Mouse (Mus musculus): Measurements from ENCODE around the gene Ppp3ca. TPM values are rescaled to one million over a fixed set of nuclear protein-coding genes. Genes with fewer than 3 reads are reported as not detected.

Ppp3ca gene
- total and polyA plus RNA-seq, 2 experiments from 2014 or later: 34.6 to 39.2 TPM

- Histone ChIP-seq H3K4me1 (ENCODE audit: control insufficient read depth, insufficient read depth) (no peaks in the 10 kb centered on the region), H3K9ac (replicated peaks; ENCODE audit: low read depth, low read length) (no peak overlapping the region), H3K27ac (ENCODE audit: low read depth) (no peak overlapping the region), H3K36me3 (replicated peaks; ENCODE audit: control insufficient read depth, insufficient read depth, low read length) (no peaks in the 10 kb centered on the region), H3K4me3 (ENCODE audit: low read depth, low read length) (no peak overlapping the region), H3K4me2 (ENCODE audit: low read depth, low read length) (no peak overlapping the region), H3K9me3 (replicated peaks; ENCODE audit: control insufficient read depth, low read length) (0 out of 2 replicates have a peak, but pooled peaks cover 3% of the 10 kb centered on the region), H3K27me3 (ENCODE audit: control insufficient read depth, insufficient read depth, low read length) (no peaks in the 10 kb centered on the region)
- 86% methylated on average over 7 of the region's 7 CpGs for WGBS
- DNase-seq (ENCODE audit: low spot score) (no peak), ATAC-seq (ENCODE audit: insufficient read depth, low read depth) (no peak)
- TF ChIP-seq EP300 (IDR thresholded peaks at IDR 0.05; ENCODE audit: low read depth): no peak
- TF ChIP-seq CTCF (IDR thresholded peaks at IDR 0.05; ENCODE audit: low read depth): no peak
Measured at GRCm38 (mm10) chr3:136777380-136777779, 107.5 kb downstream of the Ppp3ca start.

- H3K4me1 ChIP-seq (ENCODE audit: control insufficient read depth, insufficient read depth): no peaks in the 10 kb centered on the region
- ATAC-seq (ENCODE audit: insufficient read depth, low read depth): no peak
- 92% methylated on average over 9 of the region's 9 CpGs for WGBS
- no peaks in the 10 kb centered on the region for H3K27me3 ChIP-seq (ENCODE audit: control insufficient read depth, insufficient read depth, low read length)
- TF ChIP-seq CTCF (IDR thresholded peaks at IDR 0.05; ENCODE audit: low read depth) (no peak), EP300 (IDR thresholded peaks at IDR 0.05; ENCODE audit: low read depth) (no peak)
- H3K36me3 ChIP-seq (replicated peaks; ENCODE audit: control insufficient read depth, insufficient read depth, low read length): no peaks in the 10 kb centered on the region
- no peak overlapping the region for H3K4me2 ChIP-seq (ENCODE audit: low read depth, low read length)
- 0 out of 2 replicates have a peak, but pooled peaks cover 3% of the 10 kb centered on the region for H3K9me3 ChIP-seq (replicated peaks; ENCODE audit: control insufficient read depth, low read length)
- H3K27ac ChIP-seq (ENCODE audit: low read depth): no peak overlapping the region
- H3K9ac ChIP-seq (replicated peaks; ENCODE audit: low read depth, low read length): no peak overlapping the region
- no peak for DNase-seq (ENCODE audit: low spot score)
- no peak overlapping the region for H3K4me3 ChIP-seq (ENCODE audit: low read depth, low read length)
Measured at GRCm38 (mm10) chr3:136777787-136778216, 107.9 kb downstream of the Ppp3ca start.

GRCm38 (mm10) chr3:136780321-136780720, 110.4 kb downstream of the Ppp3ca start:
- 86% methylated on average over 3 of the region's 3 CpGs for WGBS
- Histone ChIP-seq H3K9me3 (replicated peaks; ENCODE audit: control insufficient read depth, low read length) (0 out of 2 replicates have a peak, but pooled peaks cover 3% of the 10 kb centered on the region), H3K4me3 (ENCODE audit: low read depth, low read length) (no peak overlapping the region), H3K4me1 (ENCODE audit: control insufficient read depth, insufficient read depth) (no peaks in the 10 kb centered on the region), H3K27me3 (ENCODE audit: control insufficient read depth, insufficient read depth, low read length) (no peaks in the 10 kb centered on the region), H3K9ac (replicated peaks; ENCODE audit: low read depth, low read length) (no peak overlapping the region), H3K36me3 (replicated peaks; ENCODE audit: control insufficient read depth, insufficient read depth, low read length) (no peaks in the 10 kb centered on the region), H3K27ac (ENCODE audit: low read depth) (no peak overlapping the region), H3K4me2 (ENCODE audit: low read depth, low read length) (no peak overlapping the region)
- no peak for ATAC-seq (ENCODE audit: insufficient read depth, low read depth)
- TF ChIP-seq EP300 (IDR thresholded peaks at IDR 0.05; ENCODE audit: low read depth) (no peak), CTCF (IDR thresholded peaks at IDR 0.05; ENCODE audit: low read depth) (no peak)
- DNase-seq (ENCODE audit: low spot score): no peak

- TF ChIP-seq CTCF (IDR thresholded peaks at IDR 0.05; ENCODE audit: low read depth): no peak
- no peak for TF ChIP-seq EP300 (IDR thresholded peaks at IDR 0.05; ENCODE audit: low read depth)
- Histone ChIP-seq H3K36me3 (replicated peaks; ENCODE audit: control insufficient read depth, insufficient read depth, low read length) (no peaks in the 10 kb centered on the region), H3K27ac (ENCODE audit: low read depth) (no peak overlapping the region), H3K4me1 (ENCODE audit: control insufficient read depth, insufficient read depth) (no peaks in the 10 kb centered on the region), H3K9ac (replicated peaks; ENCODE audit: low read depth, low read length) (no peak overlapping the region), H3K4me2 (ENCODE audit: low read depth, low read length) (no peak overlapping the region), H3K27me3 (ENCODE audit: control insufficient read depth, insufficient read depth, low read length) (no peaks in the 10 kb centered on the region), H3K4me3 (ENCODE audit: low read depth, low read length) (no peak overlapping the region), H3K9me3 (replicated peaks; ENCODE audit: control insufficient read depth, low read length) (0 out of 2 replicates have a peak, but pooled peaks cover 3% of the 10 kb centered on the region)
- ATAC-seq (ENCODE audit: insufficient read depth, low read depth): no peak
- no peak for DNase-seq (ENCODE audit: low spot score)
Measured at GRCm38 (mm10) chr3:136782058-136782457, 112.1 kb downstream of the Ppp3ca start.

GRCm38 (mm10) chr3:136785686-136786085, 115.8 kb downstream of the Ppp3ca start:
- no peak overlapping the region for H3K4me2 ChIP-seq (ENCODE audit: low read depth, low read length)
- H3K9me3 ChIP-seq (replicated peaks; ENCODE audit: control insufficient read depth, low read length): 0 out of 2 replicates have a peak, but pooled peaks cover 3% of the 10 kb centered on the region
- TF ChIP-seq EP300 (IDR thresholded peaks at IDR 0.05; ENCODE audit: low read depth) (no peak), CTCF (IDR thresholded peaks at IDR 0.05; ENCODE audit: low read depth) (no peak)
- ATAC-seq (ENCODE audit: insufficient read depth, low read depth) (no peak), DNase-seq (ENCODE audit: low spot score) (no peak)
- H3K4me1 ChIP-seq (ENCODE audit: control insufficient read depth, insufficient read depth): peaks cover 8% of the 10 kb centered on the region
- no peak overlapping the region for H3K4me3 ChIP-seq (ENCODE audit: low read depth, low read length)
- whole genome bisulfite sequencing: 89% methylated on average over 6 of the region's 6 CpGs
- no peak overlapping the region for H3K27ac ChIP-seq (ENCODE audit: low read depth)
- no peaks in the 10 kb centered on the region for H3K27me3 ChIP-seq (ENCODE audit: control insufficient read depth, insufficient read depth, low read length)
- H3K9ac ChIP-seq (replicated peaks; ENCODE audit: low read depth, low read length): no peak overlapping the region
- H3K36me3 ChIP-seq (replicated peaks; ENCODE audit: control insufficient read depth, insufficient read depth, low read length): no peaks in the 10 kb centered on the region

GRCm38 (mm10) chr3:136790261-136790871, 120.4 kb downstream of the Ppp3ca start:
- Histone ChIP-seq H3K9me3 (replicated peaks; ENCODE audit: control insufficient read depth, low read length) (no peaks in the 10 kb centered on the region), H3K36me3 (replicated peaks; ENCODE audit: control insufficient read depth, insufficient read depth, low read length) (no peaks in the 10 kb centered on the region), H3K4me3 (ENCODE audit: low read depth, low read length) (no peak overlapping the region), H3K27me3 (ENCODE audit: control insufficient read depth, insufficient read depth, low read length) (no peaks in the 10 kb centered on the region), H3K27ac (ENCODE audit: low read depth) (0 out of 2 replicates have a peak overlapping the region, but pooled peaks have one; percentile 25), H3K4me1 (ENCODE audit: control insufficient read depth, insufficient read depth) (peaks cover 16% of the 10 kb centered on the region), H3K4me2 (ENCODE audit: low read depth, low read length) (no peak overlapping the region), H3K9ac (replicated peaks; ENCODE audit: low read depth, low read length) (no peak overlapping the region)
- ATAC-seq (ENCODE audit: insufficient read depth, low read depth) (no peak), DNase-seq (ENCODE audit: low spot score) (no peak)
- TF ChIP-seq EP300 (IDR thresholded peaks at IDR 0.05; ENCODE audit: low read depth) (no peak), CTCF (IDR thresholded peaks at IDR 0.05; ENCODE audit: low read depth) (no peak)
- WGBS: 48% methylated on average over 4 of the region's 4 CpGs

Data from heart, postnatal 0 days (tissue).